Mouse (Mus musculus) spleen, adult 18-20 months (tissue): ENCODE measurements around the gene Mucl2.
"Not testable (repeated sequence)": the region's sequence is repeated elsewhere in the genome, so short reads cannot be mapped to it uniquely, and the experiment has no call there.

Source experiments
- DNase-seq, 2 experiments: peaks; one replicate each; pipeline ENCODE4 v3.0.0; 2022; ENCODE audit warnings: mixed read lengths in 2 of 2

The Mucl2 gene

DNA sequence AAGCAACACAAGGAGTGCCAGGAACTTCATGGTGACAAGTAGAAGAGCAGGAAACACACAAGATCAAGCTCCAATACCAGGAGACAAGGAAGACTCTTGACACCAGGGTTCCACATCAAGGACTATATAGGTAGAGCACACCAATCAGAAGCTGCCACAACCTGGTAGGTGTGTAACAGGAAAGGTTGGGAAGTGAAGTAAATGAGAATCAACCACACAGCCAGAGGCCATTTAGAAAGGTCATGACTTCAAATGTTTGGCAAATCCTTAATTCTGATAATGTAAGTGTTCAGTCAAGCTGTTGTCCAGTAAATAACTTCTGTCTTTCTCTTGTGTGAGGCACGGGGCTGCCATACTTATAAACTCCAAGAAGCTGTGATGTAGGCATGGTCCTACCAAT lies at the start of gene Mucl2:
Gene Mucl2, minus strand, starts transcription at position 101 of the 400 bp plus-strand sequence.
- no peak for DNase-seq

DNA sequence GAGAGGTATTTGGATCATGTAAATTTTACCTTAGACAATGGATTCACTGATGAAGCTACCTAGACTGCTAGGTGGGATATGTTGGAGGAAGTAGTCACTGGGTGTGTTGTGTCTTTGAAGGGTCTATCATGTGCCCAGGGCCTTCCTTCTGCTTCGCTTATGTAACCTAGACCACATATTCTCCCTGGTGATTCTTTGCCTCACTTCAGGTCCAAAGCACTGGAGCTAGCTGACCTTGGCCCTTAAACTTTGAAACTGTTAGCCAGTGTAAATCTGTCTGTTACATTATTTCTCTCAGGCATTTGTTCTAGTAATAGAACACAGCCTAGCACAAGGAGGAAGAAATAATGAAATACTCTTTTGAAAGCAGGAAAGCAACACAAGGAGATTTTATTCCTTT lies 13.9 kb upstream of the Mucl2 start:
- DNase-seq: not testable (repeated sequence)
